Mouse (Mus musculus) intestine, postnatal 0 days (tissue): ENCODE data around the gene Togaram2. TPM values are rescaled to one million over a fixed set of nuclear protein-coding genes. Genes with fewer than 3 reads are reported as not detected.
A peak's percentile ranks its signal among the peaks of the same experiment; 100 is the strongest.
"Not testable (repeated sequence)": the region's sequence is repeated elsewhere in the genome, so short reads cannot be mapped to it uniquely, and the experiment has no call there.

ENCODE experiments used
- ATAC-seq: fragments of 200-750 bp; cut with Nextera tagmentation; 2 replicates; pipeline ENCODE4 v1.8.0; 2017; ENCODE audit warnings: mild to moderate bottlenecking, moderate TSS enrichment, moderate library complexity
- H3K27ac ChIP-seq: fragments of 300-500 bp; sonication (generic); 2 replicates; pipeline ENCODE4 v1.5.1; 2014; ENCODE audit warnings: mild to moderate bottlenecking, low read depth, low read length, moderate library complexity
- H3K27me3 ChIP-seq: fragments of 300-500 bp; sonication (generic); replicated peaks from 2 replicates; pipeline ENCODE4 v1.6.1; 2014; ENCODE audit warnings: low read length, mixed read lengths; ENCODE audit not compliant: control insufficient read depth, insufficient read depth
- H3K36me3 ChIP-seq: fragments of 300-500 bp; sonication (generic); 2 replicates; pipeline ENCODE4 v1.6.1; 2014; ENCODE audit warnings: mild to moderate bottlenecking, moderate library complexity; ENCODE audit not compliant: control insufficient read depth, insufficient read depth
- H3K4me1 ChIP-seq: fragments of 300-500 bp; sonication (generic); replicated peaks from 2 replicates; pipeline ENCODE4 v1.6.1; 2014; ENCODE audit warnings: antibody characterized with exemption, low read length, mixed read lengths; ENCODE audit not compliant: control insufficient read depth, insufficient read depth
- H3K4me2 ChIP-seq: fragments of 300-500 bp; sonication (generic); replicated peaks from 2 replicates; pipeline ENCODE4 v1.6.1; 2014; ENCODE audit warnings: low read depth, mild to moderate bottlenecking, moderate library complexity
- H3K4me3 ChIP-seq: fragments of 300-500 bp; sonication (generic); 2 replicates; pipeline ENCODE4 v1.5.1; 2014; ENCODE audit warnings: low read depth, low read length
- H3K9ac ChIP-seq: fragments of 300-500 bp; sonication (generic); 2 replicates; pipeline ENCODE4 v1.6.1; 2014; ENCODE audit warnings: mild to moderate bottlenecking, low read depth, low read length
- H3K9me3 ChIP-seq: fragments of 300-500 bp; sonication (generic); 2 replicates; pipeline ENCODE4 v1.6.1; 2016; ENCODE audit warnings: mixed run types; ENCODE audit not compliant: control insufficient read depth
- CTCF ChIP-seq: sonication (generic); IDR thresholded peaks from 2 replicates; pipeline ENCODE4 v1.5.1; 2016; ENCODE audit warnings: low read depth, mild to moderate bottlenecking, control low read depth, antibody characterized with exemption, moderate library complexity
- WGBS: fragments of 180-500 bp; shearing (Covaris S2); extraction: QIAGEN DNeasy Blood & Tissue Kit; methylation state at CpG from one replicate; pipeline ENCODE4 v1.1.7; 2014; 5-methylcytosine and 5-hydroxymethylcytosine counted together
- polyA plus RNA-seq: library from polyadenylated mRNA; unstranded; fragments of >200 nt; fragmentation: Nextera tagmentation; extraction: Ambion mirVana; gene quantifications from 2 replicates; pipeline ENCODE4 v1.2.1, GENCODE M21; 2015

The Togaram2 gene
- polyA plus RNA-seq = 0.07 and 0.16 TPM in 2 replicates

- TF ChIP-seq CTCF = no peak
- Histone ChIP-seq H3K9me3 (no peaks in the 10 kb centered on the region; the same call in 1 of the 2 replicates), H3K36me3 (no peaks in the 10 kb centered on the region), H3K27ac (no peak within 1 kb of the TSS), H3K9ac (no peak within 1 kb of the TSS), H3K4me3 (no peak within 1 kb of the TSS), H3K4me2 (no peak within 1 kb of the TSS), H3K27me3 (no peaks in the 10 kb centered on the region), H3K4me1 (no peaks in the 10 kb centered on the region)
- WGBS = 35% methylated on average over 8 of the region's 9 CpGs
- ATAC-seq = no peak
These were observed at the start of gene Togaram2 for GRCm38 (mm10) chr17:71673092-71673491. Gene Togaram2 (plus strand): TSS chr17:71673261.

- peaks cover 78% of the 10 kb centered on the region for H3K36me3 ChIP-seq
- 85% methylated on average over 10 of the region's 10 CpGs for WGBS
- no peak overlapping the region for H3K27ac ChIP-seq
- H3K27me3 ChIP-seq = no peaks in the 10 kb centered on the region
- H3K4me3 ChIP-seq = no peak overlapping the region
- H3K4me2 ChIP-seq = no peak overlapping the region
- no peak for TF ChIP-seq CTCF
- H3K4me1 ChIP-seq = no peaks in the 10 kb centered on the region
- H3K9me3 ChIP-seq = no peaks in the 10 kb centered on the region
- H3K9ac ChIP-seq = no peak overlapping the region
- no peak for ATAC-seq
These were observed 41.3 kb upstream of the Togaram2 start for GRCm38 (mm10) chr17:71631806-71632205.

- WGBS = 81% methylated on average over 8 of the region's 8 CpGs
- TF ChIP-seq CTCF = no peak
- H3K4me1 ChIP-seq = no peaks in the 10 kb centered on the region
- no peaks in the 10 kb centered on the region for H3K27me3 ChIP-seq
- H3K36me3 ChIP-seq = peaks cover 80% of the 10 kb centered on the region
- H3K27ac ChIP-seq = no peak overlapping the region
- H3K4me2 ChIP-seq = no peak overlapping the region
- H3K9me3 ChIP-seq = no peaks in the 10 kb centered on the region
- no peak overlapping the region for H3K9ac ChIP-seq
- ATAC-seq = no peak
- no peak overlapping the region for H3K4me3 ChIP-seq
These were observed 39.7 kb upstream of the Togaram2 start for GRCm38 (mm10) chr17:71633350-71633749.

GRCm38 (mm10) chr17:71636786-71637185 lies 36.3 kb upstream of the Togaram2 start:
- Histone ChIP-seq H3K4me3 (no peak overlapping the region), H3K27me3 (no peaks in the 10 kb centered on the region), H3K4me1 (no peaks in the 10 kb centered on the region), H3K4me2 (no peak overlapping the region), H3K27ac (no peak overlapping the region), H3K9me3 (no peaks in the 10 kb centered on the region), H3K36me3 (peaks cover 65% of the 10 kb centered on the region), H3K9ac (no peak overlapping the region)
- TF ChIP-seq CTCF = no peak
- 93% methylated on average over 8 of the region's 8 CpGs for WGBS
- ATAC-seq = no peak

GRCm38 (mm10) chr17:71637750-71638265 lies 35.3 kb upstream of the Togaram2 start:
- H3K36me3 ChIP-seq = peaks cover 73% of the 10 kb centered on the region
- H3K9ac ChIP-seq = no peak overlapping the region
- H3K4me2 ChIP-seq = no peak overlapping the region
- H3K27me3 ChIP-seq = no peaks in the 10 kb centered on the region
- no peak overlapping the region for H3K27ac ChIP-seq
- no peak for TF ChIP-seq CTCF
- H3K4me1 ChIP-seq = no peaks in the 10 kb centered on the region
- H3K9me3 ChIP-seq = no peaks in the 10 kb centered on the region
- 70% methylated on average over 4 of the region's 4 CpGs for WGBS
- peak; percentile 25; the same call in 1 of the 2 replicates for ATAC-seq
- H3K4me3 ChIP-seq = no peak overlapping the region

GRCm38 (mm10) chr17:71639056-71639455 lies 34.0 kb upstream of the Togaram2 start:
- not testable (repeated sequence) for H3K9ac ChIP-seq, H3K27me3 ChIP-seq, H3K4me2 ChIP-seq, H3K27ac ChIP-seq, H3K9me3 ChIP-seq, H3K4me1 ChIP-seq, ATAC-seq, H3K4me3 ChIP-seq
- 41% methylated on average over 5 of the region's 5 CpGs for WGBS
- peaks cover 68% of the 10 kb centered on the region for H3K36me3 ChIP-seq
